Mouse (Mus musculus) heart, embryonic 11.5 days (tissue): Measurements from ENCODE around the gene Olfr187. TPM values are rescaled to one million over a fixed set of nuclear protein-coding genes. Genes with fewer than 3 reads are reported as not detected.
"Not testable (repeated sequence)": the region's sequence is repeated elsewhere in the genome, so short reads cannot be mapped to it uniquely, and the experiment has no call there.

ENCODE experiments used
- ATAC-seq: fragments of 200-750 bp; cut with Nextera tagmentation; replicated peaks from 2 replicates; pipeline ENCODE4 v1.8.0; 2017; ENCODE audit warnings: moderate library complexity; ENCODE audit not compliant: insufficient number of reproducible peaks, low FRiP score, low TSS enrichment
- H3K27ac ChIP-seq: fragments of 300-500 bp; sonication (generic); 2 replicates; pipeline ENCODE4 v1.5.1; 2014; ENCODE audit warnings: mild to moderate bottlenecking, low read depth, low read length
- H3K27me3 ChIP-seq: fragments of 300-500 bp; sonication (generic); 2 replicates; pipeline ENCODE4 v1.6.1; 2014; ENCODE audit warnings: mild to moderate bottlenecking, low read length, mixed read lengths; ENCODE audit not compliant: control insufficient read depth, insufficient read depth
- H3K36me3 ChIP-seq: fragments of 300-500 bp; sonication (generic); 2 replicates; pipeline ENCODE4 v1.6.1; 2014; ENCODE audit warnings: mild to moderate bottlenecking, low read length, moderate library complexity, mixed read lengths; ENCODE audit not compliant: control insufficient read depth, insufficient read depth
- H3K4me1 ChIP-seq: fragments of 300-500 bp; sonication (generic); 2 replicates; pipeline ENCODE4 v1.6.1; 2014; ENCODE audit warnings: low read length; ENCODE audit not compliant: control insufficient read depth, insufficient read depth
- H3K4me2 ChIP-seq: fragments of 300-500 bp; sonication (generic); 2 replicates; pipeline ENCODE4 v1.6.1; 2014; ENCODE audit warnings: mild to moderate bottlenecking, moderate library complexity
- H3K4me3 ChIP-seq: fragments of 300-500 bp; sonication (generic); 2 replicates; pipeline ENCODE4 v1.5.1; 2014; ENCODE audit warnings: low read depth, low read length
- H3K9ac ChIP-seq: fragments of 300-500 bp; sonication (generic); 2 replicates; pipeline ENCODE4 v1.6.1; 2014; ENCODE audit warnings: mild to moderate bottlenecking, low read depth, low read length, moderate library complexity
- H3K9me3 ChIP-seq: fragments of 300-500 bp; sonication (generic); replicated peaks from 2 replicates; pipeline ENCODE4 v1.6.1; 2016; ENCODE audit warnings: low read length; ENCODE audit not compliant: control insufficient read depth
- WGBS: fragments of 180-500 bp; shearing (Covaris S2); extraction: QIAGEN DNeasy Blood & Tissue Kit; methylation state at CpG from one replicate; pipeline ENCODE4 v1.1.7; 2014; ENCODE audit not compliant: insufficient replicate concordance; 5-methylcytosine and 5-hydroxymethylcytosine counted together
- polyA plus RNA-seq: library from polyadenylated mRNA; unstranded; fragments of >200 nt; fragmentation: Nextera tagmentation; extraction: Ambion mirVana; gene quantifications from 2 replicates; pipeline ENCODE4 v1.2.1, GENCODE M21; 2014

The Olfr187 gene
- polyA plus RNA-seq, result not detected in 2 replicates

DNA sequence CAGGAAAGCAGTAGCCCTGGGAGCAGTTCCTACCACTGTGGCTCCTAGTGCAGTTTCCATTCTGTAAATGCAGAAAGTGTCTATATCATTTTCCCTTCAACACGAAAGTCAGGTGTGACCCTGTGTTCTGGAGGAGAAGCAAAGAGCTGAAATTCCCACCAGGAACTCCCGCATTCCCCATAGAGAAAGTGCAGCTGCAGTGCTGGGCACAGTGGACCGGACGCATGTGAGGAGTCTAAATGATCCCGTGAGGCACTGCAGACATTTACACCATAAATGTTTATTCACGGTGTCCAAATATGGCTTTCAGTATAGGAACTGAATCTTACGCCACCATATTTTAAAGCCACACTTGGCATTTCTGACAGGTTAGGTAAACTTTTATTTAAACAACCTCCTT is at the start of gene Olfr187:
TSS of gene Olfr187 (minus strand) at position 58 of the 400 bp plus-strand sequence.
- no peak for ATAC-seq
- H3K27ac ChIP-seq, result no peak within 1 kb of the TSS
- H3K27me3 ChIP-seq, result no peaks in the 10 kb centered on the region
- 75% methylated on average over 7 of the region's 7 CpGs for WGBS
- no peak within 1 kb of the TSS for H3K4me2 ChIP-seq
- no peak within 1 kb of the TSS for H3K9ac ChIP-seq
- no peaks in the 10 kb centered on the region for H3K36me3 ChIP-seq
- H3K4me1 ChIP-seq, result no peaks in the 10 kb centered on the region
- H3K4me3 ChIP-seq, result no peak within 1 kb of the TSS
- H3K9me3 ChIP-seq, result no peaks in the 10 kb centered on the region

- H3K4me3 ChIP-seq, H3K4me1 ChIP-seq, ATAC-seq, H3K27me3 ChIP-seq, H3K9ac ChIP-seq, H3K27ac ChIP-seq, H3K36me3 ChIP-seq, H3K9me3 ChIP-seq, H3K4me2 ChIP-seq: not testable (repeated sequence)
- 82% methylated on average over 2 of the region's 2 CpGs for WGBS
Measured at GRCm38 (mm10) chr16:59081113-59081512, 41.5 kb upstream of the Olfr187 start.

DNA sequence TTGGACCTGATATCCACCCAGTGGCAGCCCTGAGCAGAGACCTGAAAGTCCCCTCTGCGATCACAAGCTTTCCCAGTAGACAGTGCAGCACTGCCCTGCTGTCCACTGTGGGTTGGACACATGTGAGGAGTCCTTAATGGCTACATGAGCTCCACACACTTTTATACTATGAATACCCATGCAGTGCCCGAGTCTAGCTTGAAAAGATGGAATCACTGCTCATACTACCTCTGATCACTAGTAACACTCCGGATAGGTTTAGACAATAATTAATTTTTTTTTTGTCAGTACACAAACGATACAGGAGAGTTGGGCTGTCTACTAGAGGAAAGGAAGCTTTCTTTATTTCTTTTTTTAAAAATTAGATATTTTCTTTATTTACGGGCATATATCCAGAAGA is 38.3 kb upstream of the Olfr187 start, which contains the start of gene Olfr190:
TSS of gene Olfr190 (minus strand) at position 101 of the 400 bp plus-strand sequence.
- no peaks in the 10 kb centered on the region for H3K4me1 ChIP-seq
- H3K4me3 ChIP-seq, result no peak within 1 kb of the TSS
- no peak within 1 kb of the TSS for H3K4me2 ChIP-seq
- H3K36me3 ChIP-seq, result no peaks in the 10 kb centered on the region
- WGBS, result 82% methylated on average over 5 of the region's 5 CpGs
- H3K9ac ChIP-seq, result no peak within 1 kb of the TSS
- no peaks in the 10 kb centered on the region for H3K27me3 ChIP-seq
- no peaks in the 10 kb centered on the region for H3K9me3 ChIP-seq
- ATAC-seq, result no peak
- H3K27ac ChIP-seq, result no peak within 1 kb of the TSS

GRCm38 (mm10) chr16:59073520-59073919 is 34.0 kb upstream of the Olfr187 start:
- Histone ChIP-seq H3K4me1 (no peaks in the 10 kb centered on the region), H3K4me3 (no peak overlapping the region), H3K27me3 (no peaks in the 10 kb centered on the region), H3K27ac (no peak overlapping the region), H3K36me3 (no peaks in the 10 kb centered on the region), H3K9me3 (no peaks in the 10 kb centered on the region), H3K4me2 (no peak overlapping the region), H3K9ac (no peak overlapping the region)
- WGBS, result 81% methylated on average over 1 of the region's 1 CpGs
- ATAC-seq, result no peak

- Histone ChIP-seq H3K4me2 (no peak overlapping the region), H3K4me1 (no peaks in the 10 kb centered on the region), H3K27me3 (no peaks in the 10 kb centered on the region), H3K9ac (no peak overlapping the region), H3K4me3 (no peak overlapping the region), H3K9me3 (no peaks in the 10 kb centered on the region), H3K27ac (no peak overlapping the region), H3K36me3 (no peaks in the 10 kb centered on the region)
- ATAC-seq, result no peak
Measured at GRCm38 (mm10) chr16:59071755-59072154, 32.2 kb upstream of the Olfr187 start.

- H3K4me2 ChIP-seq, H3K9me3 ChIP-seq, ATAC-seq, H3K36me3 ChIP-seq, H3K4me3 ChIP-seq, H3K27me3 ChIP-seq, H3K27ac ChIP-seq, H3K4me1 ChIP-seq, H3K9ac ChIP-seq: not testable (repeated sequence)
- WGBS, result 55% methylated on average over 3 of the region's 3 CpGs
Measured at GRCm38 (mm10) chr16:59062411-59062810, 22.8 kb upstream of the Olfr187 start.

GRCm38 (mm10) chr16:59049286-59049685 is 9.7 kb upstream of the Olfr187 start:
- not testable (repeated sequence) for H3K27me3 ChIP-seq, H3K27ac ChIP-seq, H3K4me2 ChIP-seq, H3K4me3 ChIP-seq, H3K36me3 ChIP-seq, H3K4me1 ChIP-seq, H3K9ac ChIP-seq, H3K9me3 ChIP-seq, ATAC-seq
- WGBS, result 81% methylated on average over 2 of the region's 2 CpGs

- WGBS, result 73% methylated on average over 1 of the region's 1 CpGs
- Histone ChIP-seq H3K9ac (no peak overlapping the region), H3K36me3 (no peaks in the 10 kb centered on the region), H3K4me1 (no peaks in the 10 kb centered on the region), H3K9me3 (no peaks in the 10 kb centered on the region), H3K4me2 (no peak overlapping the region), H3K4me3 (no peak overlapping the region), H3K27me3 (no peaks in the 10 kb centered on the region), H3K27ac (no peak overlapping the region)
- no peak for ATAC-seq
Measured at GRCm38 (mm10) chr16:59048860-59049259, 9.3 kb upstream of the Olfr187 start.

DNA sequence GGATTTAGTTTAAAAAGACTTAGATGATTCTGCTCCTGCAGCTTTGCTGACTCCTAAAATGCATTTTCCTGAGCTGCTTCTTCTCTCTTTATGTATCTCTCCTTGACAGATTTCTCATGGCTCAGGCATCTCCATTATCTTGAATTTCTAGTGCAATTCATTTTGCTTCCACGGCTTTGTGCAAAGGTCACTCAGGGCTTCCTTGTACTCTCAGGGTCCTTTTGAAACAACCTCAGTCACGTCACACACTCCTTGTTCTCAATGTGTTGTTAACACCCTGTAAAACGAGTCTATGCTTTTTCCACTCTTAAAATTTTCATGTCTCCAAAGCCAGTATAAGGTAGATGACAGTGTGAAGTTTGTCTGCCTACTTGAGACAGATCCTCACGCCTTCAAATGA is 8.0 kb upstream of the Olfr187 start:
- Histone ChIP-seq H3K27me3 (no peaks in the 10 kb centered on the region), H3K36me3 (no peaks in the 10 kb centered on the region), H3K27ac (no peak overlapping the region), H3K4me3 (no peak overlapping the region), H3K4me1 (no peaks in the 10 kb centered on the region), H3K9ac (no peak overlapping the region), H3K9me3 (no peaks in the 10 kb centered on the region), H3K4me2 (no peak overlapping the region)
- no peak for ATAC-seq
- WGBS, result 47% methylated on average over 4 of the region's 4 CpGs
